Mouse (Mus musculus): Measurements from ENCODE around the gene Olfr1423. TPM values are rescaled to one million over a fixed set of nuclear protein-coding genes. Genes with fewer than 3 reads are reported as not detected.

Gene Olfr1423
- total RNA-seq, 1 experiment: 0.27 TPM

GRCm38 (mm10) chr19:12043163-12043562 is 2.0 kb upstream of the Olfr1423 start:
- Histone ChIP-seq H3K9ac (ENCODE audit: insufficient read depth, low read depth, low read length, poor library complexity, severe bottlenecking) (no peak overlapping the region), H3K36me3 (ENCODE audit: control insufficient read depth, insufficient read depth, low read length, poor library complexity, severe bottlenecking) (no peaks in the 10 kb centered on the region), H3K9me3 (ENCODE audit: control insufficient read depth, insufficient read depth, low read depth, low read length) (no peaks in the 10 kb centered on the region), H3K27ac (ENCODE audit: insufficient read depth, low read depth, low read length, poor library complexity, severe bottlenecking) (no peak overlapping the region), H3K4me3 (ENCODE audit: insufficient read depth in 1 of 2, low read depth in 1 of 2, low read length in 2 of 2, poor library complexity in 1 of 2, severe bottlenecking in 1 of 2) (no peak overlapping the region), H3K4me1 (ENCODE audit: control insufficient read depth in 2 of 2, insufficient read depth in 2 of 2, low read length in 2 of 2, poor library complexity in 1 of 2) (no peaks in the 10 kb centered on the region)
- TF ChIP-seq CHD2 (IDR thresholded peaks at IDR 0.05; ENCODE audit: low read depth, low read length) (no peak), ZNF384 (IDR thresholded peaks at IDR 0.05; ENCODE audit: low read depth, low read length) (no peak)
- no peak for DNase-seq (ENCODE audit: low read depth, low spot score)
- in situ Hi-C loops (cut with MboI; ENCODE audit: low sequenced_read_pairs in 2 of 2, unreplicated experiment in 2 of 2): no loop called here

- Histone ChIP-seq H3K4me3 (ENCODE audit: insufficient read depth in 1 of 2, low read depth in 1 of 2, low read length in 2 of 2, poor library complexity in 1 of 2, severe bottlenecking in 1 of 2) (no peak overlapping the region), H3K9ac (ENCODE audit: insufficient read depth, low read depth, low read length, poor library complexity, severe bottlenecking) (no peak overlapping the region), H3K27ac (ENCODE audit: insufficient read depth, low read depth, low read length, poor library complexity, severe bottlenecking) (no peak overlapping the region), H3K9me3 (ENCODE audit: control insufficient read depth, insufficient read depth, low read depth, low read length) (no peaks in the 10 kb centered on the region), H3K36me3 (ENCODE audit: control insufficient read depth, insufficient read depth, low read length, poor library complexity, severe bottlenecking) (no peaks in the 10 kb centered on the region), H3K4me1 (ENCODE audit: control insufficient read depth in 2 of 2, insufficient read depth in 2 of 2, low read length in 2 of 2, poor library complexity in 1 of 2) (no peaks in the 10 kb centered on the region)
- TF ChIP-seq CHD2 (IDR thresholded peaks at IDR 0.05; ENCODE audit: low read depth, low read length): no peak
- no peak for TF ChIP-seq MAFK (IDR thresholded peaks at IDR 0.05; ENCODE audit: insufficient read depth, low read depth, low read length)
- TF ChIP-seq ZC3H11A (IDR thresholded peaks at IDR 0.05; ENCODE audit: borderline replicate concordance, low read depth, low read length): no peak
- TF ChIP-seq HCFC1 (IDR thresholded peaks at IDR 0.05; ENCODE audit: borderline replicate concordance, insufficient read depth, low read length): no peak
- TF ChIP-seq ZNF384 (IDR thresholded peaks at IDR 0.05; ENCODE audit: low read depth, low read length): 0 out of 2 replicates have a peak, but pooled peaks have one; percentile 13
- DNase-seq (ENCODE audit: low read depth, low spot score): no peak
- in situ Hi-C loops (cut with MboI; ENCODE audit: low sequenced_read_pairs in 2 of 2, unreplicated experiment in 2 of 2): no loop called here
Observed at GRCm38 (mm10) chr19:12037727-12038126, 3.4 kb downstream of the Olfr1423 start.

GRCm38 (mm10) chr19:12026606-12027005 is 14.5 kb downstream of the Olfr1423 start:
- TF ChIP-seq MAFK (IDR thresholded peaks at IDR 0.05; ENCODE audit: insufficient read depth, low read depth, low read length) (no peak), HCFC1 (IDR thresholded peaks at IDR 0.05; ENCODE audit: borderline replicate concordance, insufficient read depth, low read length) (no peak), ZC3H11A (IDR thresholded peaks at IDR 0.05; ENCODE audit: borderline replicate concordance, low read depth, low read length) (no peak), ZNF384 (IDR thresholded peaks at IDR 0.05; ENCODE audit: low read depth, low read length) (no peak), CHD2 (IDR thresholded peaks at IDR 0.05; ENCODE audit: low read depth, low read length) (no peak)
- in situ Hi-C loops (cut with MboI; ENCODE audit: low sequenced_read_pairs in 2 of 2, unreplicated experiment in 2 of 2): no loop called here
- peaks cover 0 to 2% of the 10 kb centered on the region in 2 experiments; a peak in 1 of 4 replicates for H3K4me1 ChIP-seq (ENCODE audit: control insufficient read depth in 2 of 2, insufficient read depth in 2 of 2, low read length in 2 of 2, poor library complexity in 1 of 2)
- no peak overlapping the region for H3K4me3 ChIP-seq (ENCODE audit: insufficient read depth in 1 of 2, low read depth in 1 of 2, low read length in 2 of 2, poor library complexity in 1 of 2, severe bottlenecking in 1 of 2)
- DNase-seq (ENCODE audit: low read depth, low spot score): no peak
- no peak overlapping the region for H3K27ac ChIP-seq (ENCODE audit: insufficient read depth, low read depth, low read length, poor library complexity, severe bottlenecking)
- H3K36me3 ChIP-seq (ENCODE audit: control insufficient read depth, insufficient read depth, low read length, poor library complexity, severe bottlenecking): no peaks in the 10 kb centered on the region
- H3K9ac ChIP-seq (ENCODE audit: insufficient read depth, low read depth, low read length, poor library complexity, severe bottlenecking): no peak overlapping the region
- no peaks in the 10 kb centered on the region for H3K9me3 ChIP-seq (ENCODE audit: control insufficient read depth, insufficient read depth, low read depth, low read length)

GRCm38 (mm10) chr19:12025333-12025732 is 15.8 kb downstream of the Olfr1423 start:
- no peak overlapping the region for H3K9ac ChIP-seq (ENCODE audit: insufficient read depth, low read depth, low read length, poor library complexity, severe bottlenecking)
- H3K27ac ChIP-seq (ENCODE audit: insufficient read depth, low read depth, low read length, poor library complexity, severe bottlenecking): no peak overlapping the region
- peaks cover 0 to 2% of the 10 kb centered on the region in 2 experiments; a peak in 1 of 4 replicates for H3K4me1 ChIP-seq (ENCODE audit: control insufficient read depth in 2 of 2, insufficient read depth in 2 of 2, low read length in 2 of 2, poor library complexity in 1 of 2)
- H3K36me3 ChIP-seq (ENCODE audit: control insufficient read depth, insufficient read depth, low read length, poor library complexity, severe bottlenecking): no peaks in the 10 kb centered on the region
- DNase-seq (ENCODE audit: low read depth, low spot score): no peak
- H3K4me3 ChIP-seq (ENCODE audit: insufficient read depth in 1 of 2, low read depth in 1 of 2, low read length in 2 of 2, poor library complexity in 1 of 2, severe bottlenecking in 1 of 2): no peak overlapping the region
- no peak for TF ChIP-seq CHD2 (IDR thresholded peaks at IDR 0.05; ENCODE audit: low read depth, low read length)
- no peak for TF ChIP-seq HCFC1 (IDR thresholded peaks at IDR 0.05; ENCODE audit: borderline replicate concordance, insufficient read depth, low read length)
- no peaks in the 10 kb centered on the region for H3K9me3 ChIP-seq (ENCODE audit: control insufficient read depth, insufficient read depth, low read depth, low read length)
- in situ Hi-C loops (cut with MboI; ENCODE audit: low sequenced_read_pairs in 2 of 2, unreplicated experiment in 2 of 2): no loop called here

- in situ Hi-C loops (cut with MboI; ENCODE audit: low sequenced_read_pairs in 2 of 2, unreplicated experiment in 2 of 2): loop anchor here in 1 of 2 experiments (25.0 kb wide), 1 partner anchor 763 kb away; the partner anchor contains the start of genes Lpxn and Zfp91
- H3K36me3 ChIP-seq (ENCODE audit: control insufficient read depth, insufficient read depth, low read length, poor library complexity, severe bottlenecking): no peaks in the 10 kb centered on the region
- H3K9ac ChIP-seq (ENCODE audit: insufficient read depth, low read depth, low read length, poor library complexity, severe bottlenecking): no peak overlapping the region
- DNase-seq (ENCODE audit: low read depth, low spot score): no peak
- no peaks in the 10 kb centered on the region for H3K9me3 ChIP-seq (ENCODE audit: control insufficient read depth, insufficient read depth, low read depth, low read length)
- no peak overlapping the region for H3K27ac ChIP-seq (ENCODE audit: insufficient read depth, low read depth, low read length, poor library complexity, severe bottlenecking)
- H3K4me3 ChIP-seq (ENCODE audit: insufficient read depth in 1 of 2, low read depth in 1 of 2, low read length in 2 of 2, poor library complexity in 1 of 2, severe bottlenecking in 1 of 2): no peak overlapping the region
- H3K4me1 ChIP-seq (ENCODE audit: control insufficient read depth in 2 of 2, insufficient read depth in 2 of 2, low read length in 2 of 2, poor library complexity in 1 of 2): peaks cover 0 to 2% of the 10 kb centered on the region in 2 experiments; a peak in 1 of 4 replicates
- TF ChIP-seq HCFC1 (IDR thresholded peaks at IDR 0.05; ENCODE audit: borderline replicate concordance, insufficient read depth, low read length) (no peak), ZNF384 (IDR thresholded peaks at IDR 0.05; ENCODE audit: low read depth, low read length) (no peak), ZC3H11A (IDR thresholded peaks at IDR 0.05; ENCODE audit: borderline replicate concordance, low read depth, low read length) (no peak), CHD2 (IDR thresholded peaks at IDR 0.05; ENCODE audit: low read depth, low read length) (no peak), MAFK (IDR thresholded peaks at IDR 0.05; ENCODE audit: insufficient read depth, low read depth, low read length) (no peak)
Observed at GRCm38 (mm10) chr19:12024149-12024548, 17.0 kb downstream of the Olfr1423 start.

Data from ES-E14 (cell line).